Mouse (Mus musculus) neural tube, embryonic 13.5 days (tissue): ENCODE measurements at regions not wholly inside any gene's neighbourhood (a gene's known extent, or its start where the extent isn't known, plus 50 kb on each side); places are given as distances from the start of the nearest gene placed in this dataset.

Experiments
- ATAC-seq: fragments of 200-750 bp; cut with Nextera tagmentation; 2 replicates; pipeline ENCODE4 v1.8.0; 2017; ENCODE audit warnings: low read depth, mild to moderate bottlenecking, moderate TSS enrichment, moderate library complexity
- H3K27ac ChIP-seq: fragments of 300-500 bp; sonication (generic); replicated peaks from 2 replicates; pipeline ENCODE4 v1.5.1; 2015; ENCODE audit warnings: moderate library complexity, mild to moderate bottlenecking, inconsistent platforms
- H3K27me3 ChIP-seq: fragments of 300-500 bp; sonication (generic); 2 replicates; pipeline ENCODE4 v1.6.1; 2015; ENCODE audit warnings: mild to moderate bottlenecking, inconsistent platforms
- H3K36me3 ChIP-seq: fragments of 300-500 bp; sonication (generic); 2 replicates; pipeline ENCODE4 v1.6.1; 2015; ENCODE audit warnings: mild to moderate bottlenecking, inconsistent platforms
- H3K4me1 ChIP-seq: fragments of 300-500 bp; sonication (generic); replicated peaks from 2 replicates; pipeline ENCODE4 v1.6.1; 2015; ENCODE audit warnings: inconsistent platforms
- H3K4me2 ChIP-seq: fragments of 300-500 bp; sonication (generic); 2 replicates; pipeline ENCODE4 v1.6.1; 2015; ENCODE audit warnings: inconsistent platforms, mild to moderate bottlenecking, moderate library complexity
- H3K4me3 ChIP-seq: fragments of 300-500 bp; sonication (generic); 2 replicates; pipeline ENCODE4 v1.5.1; 2015; ENCODE audit warnings: mild to moderate bottlenecking, inconsistent platforms
- H3K9ac ChIP-seq: fragments of 300-500 bp; sonication (generic); 2 replicates; pipeline ENCODE4 v1.6.1; 2015; ENCODE audit warnings: moderate library complexity, mild to moderate bottlenecking, inconsistent platforms
- H3K9me3 ChIP-seq: fragments of 300-500 bp; sonication (generic); 2 replicates; pipeline ENCODE4 v1.6.1; 2016; ENCODE audit warnings: inconsistent platforms
- WGBS: fragments of 180-500 bp; shearing (Covaris S2); methylation state at CpG from one replicate; pipeline ENCODE4 v1.1.7; 2015; 5-methylcytosine and 5-hydroxymethylcytosine counted together

DNA sequence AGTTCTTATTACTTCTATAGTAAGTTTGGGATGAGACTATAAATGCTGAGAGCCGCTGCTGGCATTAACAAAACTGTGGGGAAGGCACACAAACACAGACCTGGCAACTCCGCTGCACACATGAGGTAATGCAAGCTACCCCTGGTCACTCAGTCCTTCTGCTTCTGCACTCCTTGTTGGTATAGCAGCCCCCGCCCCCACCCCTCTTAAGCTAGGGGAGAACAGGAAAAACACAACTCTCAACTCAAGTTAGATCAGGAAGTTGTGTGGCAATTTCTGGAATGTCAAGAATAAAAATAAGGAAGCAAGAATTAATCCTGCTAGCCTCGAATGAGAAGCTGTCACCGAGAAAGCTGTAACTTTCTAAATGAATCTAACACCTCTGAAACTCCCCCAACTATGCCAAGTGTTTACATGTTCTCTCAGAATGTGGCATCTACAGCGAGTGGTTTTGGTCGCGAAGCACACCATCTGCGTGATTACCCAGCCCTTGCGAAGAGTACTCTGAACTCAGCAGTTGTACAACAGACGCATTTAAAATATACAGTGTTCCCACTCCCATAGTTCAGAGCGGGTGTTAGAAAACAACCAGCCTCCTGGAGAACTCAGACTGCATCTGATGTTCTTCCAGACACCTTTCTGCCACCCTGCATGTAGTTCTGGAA lies 212.9 kb upstream of the Tet2 start:
- 76% methylated on average over 12 of the region's 12 CpGs for WGBS
- H3K36me3 ChIP-seq: no peaks in the 10 kb centered on the region
- H3K4me1 ChIP-seq: peaks cover 22% of the 10 kb centered on the region
- no peaks in the 10 kb centered on the region for H3K9me3 ChIP-seq
- no peak overlapping the region for H3K27ac ChIP-seq
- H3K4me3 ChIP-seq: no peak overlapping the region
- peak overlapping the region; percentile 16; the same call in 1 of the 2 replicates for H3K4me2 ChIP-seq
- H3K9ac ChIP-seq: no peak overlapping the region
- ATAC-seq: no peak
- H3K27me3 ChIP-seq: no peaks in the 10 kb centered on the region

GRCm38 (mm10) chr3:133758421-133758820 lies 213.5 kb upstream of the Tet2 start:
- Histone ChIP-seq H3K9ac (no peak overlapping the region), H3K4me1 (peaks cover 22% of the 10 kb centered on the region), H3K4me3 (no peak overlapping the region), H3K27me3 (no peaks in the 10 kb centered on the region), H3K9me3 (no peaks in the 10 kb centered on the region), H3K4me2 (peak overlapping the region; percentile 16; the same call in 1 of the 2 replicates), H3K36me3 (no peaks in the 10 kb centered on the region), H3K27ac (no peak overlapping the region)
- ATAC-seq: no peak
- WGBS: 13% methylated on average over 4 of the region's 4 CpGs

DNA sequence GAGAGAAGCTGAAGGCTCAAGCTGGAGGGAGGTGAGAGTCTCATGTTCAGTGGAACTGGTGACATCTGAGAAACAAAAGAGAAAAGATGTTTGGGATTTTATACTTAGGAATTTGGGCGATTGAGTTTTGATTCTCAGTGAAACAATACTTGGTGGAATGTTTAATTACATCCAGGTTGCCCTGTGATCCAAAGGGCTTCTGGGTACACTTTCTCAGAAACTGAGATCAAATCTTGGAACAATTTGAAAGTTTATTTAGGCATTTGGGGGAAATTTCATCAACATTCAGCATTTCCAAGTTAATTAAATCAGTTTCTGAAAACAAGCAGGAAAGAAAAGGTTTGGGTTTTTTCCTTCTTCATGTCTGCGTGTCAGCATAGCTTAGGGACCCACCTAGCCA lies 214.7 kb upstream of the Tet2 start:
- no peaks in the 10 kb centered on the region for H3K9me3 ChIP-seq
- H3K36me3 ChIP-seq: no peaks in the 10 kb centered on the region
- H3K27me3 ChIP-seq: no peaks in the 10 kb centered on the region
- H3K4me3 ChIP-seq: no peak overlapping the region
- H3K27ac ChIP-seq: no peak overlapping the region
- no peak overlapping the region for H3K4me2 ChIP-seq
- H3K4me1 ChIP-seq: peaks cover 11% of the 10 kb centered on the region
- WGBS: 84% methylated on average over 2 of the region's 2 CpGs
- no peak for ATAC-seq
- no peak overlapping the region for H3K9ac ChIP-seq

DNA sequence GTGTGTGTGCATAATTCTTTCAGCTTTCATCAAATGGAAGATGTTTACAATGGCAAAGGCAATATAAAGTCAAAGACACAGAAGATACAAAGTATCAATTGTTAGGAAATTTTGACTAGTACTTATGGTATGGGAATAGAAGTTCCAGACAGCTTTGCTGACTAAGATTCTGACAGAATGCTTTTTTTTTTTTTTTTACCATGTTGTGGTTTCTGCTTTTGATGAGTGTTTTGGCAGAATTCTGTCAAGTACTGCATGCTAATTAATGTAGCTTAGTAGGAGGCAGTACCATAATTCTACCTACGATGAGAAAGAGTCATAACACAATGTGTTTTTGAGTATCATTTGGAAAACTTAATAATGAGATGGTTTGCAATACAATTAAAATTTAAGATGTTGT lies 215.3 kb upstream of the Tet2 start:
- WGBS: 89% methylated on average over 1 of the region's 1 CpGs
- H3K27ac ChIP-seq: no peak overlapping the region
- H3K4me2 ChIP-seq: no peak overlapping the region
- no peaks in the 10 kb centered on the region for H3K27me3 ChIP-seq
- H3K4me3 ChIP-seq: no peak overlapping the region
- H3K4me1 ChIP-seq: peaks cover 5% of the 10 kb centered on the region
- ATAC-seq: no peak
- H3K9me3 ChIP-seq: no peaks in the 10 kb centered on the region
- no peak overlapping the region for H3K9ac ChIP-seq
- no peaks in the 10 kb centered on the region for H3K36me3 ChIP-seq

DNA sequence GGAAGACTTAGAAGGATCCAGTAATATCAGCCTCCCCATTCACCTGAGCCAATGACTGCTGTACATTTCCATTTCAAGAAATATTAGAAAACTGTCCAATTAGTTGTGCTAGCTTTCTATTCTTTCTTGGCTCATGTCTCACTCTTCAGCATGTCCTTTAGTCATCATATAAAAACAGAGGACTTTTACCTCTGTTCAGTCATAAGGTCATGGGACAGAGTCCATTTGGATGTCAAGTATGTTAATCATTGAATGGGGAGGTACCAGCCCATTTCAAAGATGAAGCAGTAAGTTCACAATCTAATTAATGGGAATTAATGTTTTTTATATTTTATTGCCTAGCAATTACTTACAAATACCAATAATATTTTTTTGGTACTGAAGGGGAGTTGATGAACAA lies 218.8 kb upstream of the Tet2 start:
- Histone ChIP-seq H3K4me2 (no peak overlapping the region), H3K9me3 (no peaks in the 10 kb centered on the region), H3K4me1 (no peaks in the 10 kb centered on the region), H3K4me3 (no peak overlapping the region), H3K27me3 (no peaks in the 10 kb centered on the region), H3K27ac (no peak overlapping the region), H3K36me3 (no peaks in the 10 kb centered on the region), H3K9ac (no peak overlapping the region)
- ATAC-seq: no peak

- Histone ChIP-seq H3K27me3 (no peaks in the 10 kb centered on the region), H3K4me2 (no peak overlapping the region), H3K9me3 (no peaks in the 10 kb centered on the region), H3K4me1 (no peaks in the 10 kb centered on the region), H3K27ac (no peak overlapping the region), H3K9ac (no peak overlapping the region), H3K4me3 (no peak overlapping the region), H3K36me3 (no peaks in the 10 kb centered on the region)
- no peak for ATAC-seq
- WGBS: 87% methylated on average over 2 of the region's 2 CpGs
Measured at GRCm38 (mm10) chr3:133773490-133773889, 228.6 kb upstream of the Tet2 start.

DNA sequence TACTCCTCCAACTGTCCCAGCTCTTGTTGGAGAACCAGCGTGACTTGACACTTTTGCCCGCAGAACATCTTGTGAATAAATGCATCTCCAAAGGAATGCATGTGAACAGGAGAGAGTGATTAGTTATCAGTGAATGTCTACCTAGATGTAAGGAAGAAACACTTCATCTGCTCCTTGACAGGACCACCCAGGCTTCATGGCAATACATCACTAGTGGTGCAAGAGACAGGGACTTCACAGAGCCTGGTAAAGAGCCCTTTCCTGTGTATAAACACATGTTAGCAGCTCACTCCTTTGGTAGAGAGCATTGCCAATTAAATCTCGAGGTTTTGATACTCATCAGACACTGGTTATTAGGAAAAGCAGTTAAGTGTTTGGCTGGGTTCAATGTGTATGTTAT lies 229.3 kb upstream of the Tet2 start:
- Histone ChIP-seq H3K4me1 (no peaks in the 10 kb centered on the region), H3K9ac (no peak overlapping the region), H3K4me3 (no peak overlapping the region), H3K4me2 (no peak overlapping the region), H3K27ac (no peak overlapping the region), H3K9me3 (no peaks in the 10 kb centered on the region), H3K27me3 (no peaks in the 10 kb centered on the region), H3K36me3 (no peaks in the 10 kb centered on the region)
- no peak for ATAC-seq
- WGBS: 63% methylated on average over 3 of the region's 3 CpGs

GRCm38 (mm10) chr3:133776013-133776412 lies 231.1 kb upstream of the Tet2 start:
- no peak overlapping the region for H3K27ac ChIP-seq
- no peaks in the 10 kb centered on the region for H3K9me3 ChIP-seq
- no peaks in the 10 kb centered on the region for H3K27me3 ChIP-seq
- ATAC-seq: no peak
- H3K9ac ChIP-seq: no peak overlapping the region
- H3K4me2 ChIP-seq: no peak overlapping the region
- WGBS: 38% methylated on average over 4 of the region's 4 CpGs
- no peak overlapping the region for H3K4me3 ChIP-seq
- H3K36me3 ChIP-seq: no peaks in the 10 kb centered on the region
- no peaks in the 10 kb centered on the region for H3K4me1 ChIP-seq

DNA sequence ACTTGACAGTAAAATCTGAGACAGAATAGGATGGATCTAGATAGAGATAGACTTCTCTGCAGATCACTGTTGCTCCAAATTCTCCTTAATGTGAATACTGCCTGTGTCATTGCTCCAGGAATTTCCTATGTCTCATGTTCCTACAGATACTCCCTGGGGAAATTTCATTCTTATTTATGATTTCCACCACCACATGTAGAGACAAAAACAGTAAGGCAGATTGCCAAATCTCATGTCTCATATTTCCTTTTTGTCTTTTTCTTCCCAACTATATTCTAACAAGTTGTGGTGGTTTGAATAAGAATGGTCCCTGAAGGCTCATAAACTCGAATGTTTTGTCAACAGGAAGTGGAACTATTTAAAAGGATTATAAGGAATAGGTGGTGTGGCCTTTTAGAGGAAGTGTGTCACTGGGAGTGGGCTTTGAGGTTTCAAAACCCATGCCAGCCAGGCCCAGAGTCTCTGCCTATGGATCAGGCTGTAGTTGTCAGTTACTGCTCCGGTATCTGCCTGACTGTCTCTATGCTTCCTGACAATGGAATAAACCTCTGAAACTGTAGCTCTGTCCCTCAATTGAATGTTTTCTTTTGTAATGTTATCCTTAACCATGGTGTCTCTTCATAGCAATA lies 234.3 kb upstream of the Tet2 start:
- ATAC-seq: no peak
- H3K9me3 ChIP-seq: no peaks in the 10 kb centered on the region
- no peak overlapping the region for H3K4me2 ChIP-seq
- WGBS: 69% methylated on average over 2 of the region's 2 CpGs
- no peak overlapping the region for H3K9ac ChIP-seq
- no peaks in the 10 kb centered on the region for H3K27me3 ChIP-seq
- H3K4me3 ChIP-seq: no peak overlapping the region
- H3K4me1 ChIP-seq: no peaks in the 10 kb centered on the region
- no peak overlapping the region for H3K27ac ChIP-seq
- no peaks in the 10 kb centered on the region for H3K36me3 ChIP-seq

DNA sequence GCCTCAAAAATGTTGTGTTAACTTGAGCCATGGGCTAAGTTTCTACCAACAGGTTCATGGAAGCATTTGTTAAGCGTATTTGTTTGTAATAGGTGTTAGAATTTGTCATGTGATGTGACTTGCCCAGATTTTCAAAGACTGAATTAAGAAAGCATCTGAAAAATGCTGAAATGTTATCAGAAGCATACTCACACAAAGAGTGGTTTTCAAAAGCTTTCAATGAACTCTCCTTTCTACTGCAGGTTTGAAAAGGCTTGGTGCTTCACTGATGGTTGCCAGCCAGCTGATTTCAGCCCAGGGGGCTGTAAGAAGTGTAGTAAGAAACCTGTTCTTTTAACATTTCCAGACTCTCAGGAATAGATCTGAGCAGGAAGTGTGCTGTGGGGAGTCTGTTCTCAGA lies 238.1 kb upstream of the Tet2 start:
- no peak for ATAC-seq
- Histone ChIP-seq H3K36me3 (no peaks in the 10 kb centered on the region), H3K4me1 (no peaks in the 10 kb centered on the region), H3K27me3 (no peaks in the 10 kb centered on the region), H3K4me2 (no peak overlapping the region), H3K9ac (no peak overlapping the region), H3K27ac (no peak overlapping the region), H3K9me3 (no peaks in the 10 kb centered on the region), H3K4me3 (no peak overlapping the region)
- 81% methylated on average over 1 of the region's 1 CpGs for WGBS

GRCm38 (mm10) chr3:133791361-133791760 lies 246.4 kb upstream of the Tet2 start:
- 84% methylated on average over 2 of the region's 2 CpGs for WGBS
- H3K4me2 ChIP-seq: no peak overlapping the region
- no peaks in the 10 kb centered on the region for H3K36me3 ChIP-seq
- no peak overlapping the region for H3K4me3 ChIP-seq
- no peak overlapping the region for H3K9ac ChIP-seq
- H3K27ac ChIP-seq: no peak overlapping the region
- H3K9me3 ChIP-seq: no peaks in the 10 kb centered on the region
- H3K27me3 ChIP-seq: no peaks in the 10 kb centered on the region
- ATAC-seq: no peak
- no peaks in the 10 kb centered on the region for H3K4me1 ChIP-seq

- no peak overlapping the region for H3K27ac ChIP-seq
- H3K4me2 ChIP-seq: no peak overlapping the region
- ATAC-seq: no peak
- 78% methylated on average over 1 of the region's 1 CpGs for WGBS
- H3K36me3 ChIP-seq: no peaks in the 10 kb centered on the region
- no peak overlapping the region for H3K9ac ChIP-seq
- H3K9me3 ChIP-seq: no peaks in the 10 kb centered on the region
- H3K4me1 ChIP-seq: no peaks in the 10 kb centered on the region
- H3K27me3 ChIP-seq: no peaks in the 10 kb centered on the region
- H3K4me3 ChIP-seq: no peak overlapping the region
Measured at GRCm38 (mm10) chr3:133809007-133809552, 264.1 kb upstream of the Tet2 start.
